Mouse (Mus musculus): ENCODE results near the gene Galm.

The Galm gene

GRCm38 (mm10) chr17:80128476-80128990, 1.3 kb downstream of the Galm start:
- DNase-seq (ENCODE audit: low read depth, low spot score) = no peak

GRCm38 (mm10) chr17:80129387-80129786, 2.1 kb downstream of the Galm start:
- DNase-seq (ENCODE audit: low read depth, low spot score) = no peak

GRCm38 (mm10) chr17:80130718-80131430, 3.6 kb downstream of the Galm start:
- no peak for DNase-seq (ENCODE audit: low read depth, low spot score)

- DNase-seq (ENCODE audit: low read depth, low spot score) = no peak
These were observed 4.1 kb downstream of the Galm start for GRCm38 (mm10) chr17:80131431-80131766.

GRCm38 (mm10) chr17:80131838-80132237, 4.6 kb downstream of the Galm start:
- no peak for DNase-seq (ENCODE audit: low read depth, low spot score)

GRCm38 (mm10) chr17:80132502-80132901, 5.2 kb downstream of the Galm start:
- no peak for DNase-seq (ENCODE audit: low read depth, low spot score)

- peak; percentile 26 for DNase-seq (ENCODE audit: low read depth, low spot score)
These were observed 11.3 kb downstream of the Galm start for GRCm38 (mm10) chr17:80138434-80139162.

- no peak for DNase-seq (ENCODE audit: low read depth, low spot score)
These were observed 12.6 kb downstream of the Galm start for GRCm38 (mm10) chr17:80139753-80140444.

- DNase-seq (ENCODE audit: low read depth, low spot score) = no peak
These were observed 16.4 kb downstream of the Galm start for GRCm38 (mm10) chr17:80143478-80144232.

- no peak for DNase-seq (ENCODE audit: low read depth, low spot score)
These were observed 17.9 kb downstream of the Galm start for GRCm38 (mm10) chr17:80145210-80145609.

- no peak for DNase-seq (ENCODE audit: low read depth, low spot score)
These were observed 18.5 kb downstream of the Galm start for GRCm38 (mm10) chr17:80145771-80146170.

GRCm38 (mm10) chr17:80148053-80148994, 21.1 kb downstream of the Galm start:
- no peak for DNase-seq (ENCODE audit: low read depth, low spot score)

- no peak for DNase-seq (ENCODE audit: low read depth, low spot score)
These were observed 21.7 kb downstream of the Galm start for GRCm38 (mm10) chr17:80148995-80149388.

GRCm38 (mm10) chr17:80151353-80151752, 24.1 kb downstream of the Galm start:
- no peak for DNase-seq (ENCODE audit: low read depth, low spot score)

GRCm38 (mm10) chr17:80152767-80153630, 25.7 kb downstream of the Galm start:
- DNase-seq (ENCODE audit: low read depth, low spot score) = no peak

- DNase-seq (ENCODE audit: low read depth, low spot score) = no peak
These were observed 26.4 kb downstream of the Galm start for GRCm38 (mm10) chr17:80153631-80154030.

GRCm38 (mm10) chr17:80156905-80157304, 29.6 kb downstream of the Galm start:
- no peak for DNase-seq (ENCODE audit: low read depth, low spot score)

GRCm38 (mm10) chr17:80157489-80157888, 30.2 kb downstream of the Galm start:
- no peak for DNase-seq (ENCODE audit: low read depth, low spot score)

GRCm38 (mm10) chr17:80160454-80160853, 33.2 kb downstream of the Galm start:
- peak; percentile 79 for DNase-seq (ENCODE audit: low read depth, low spot score)

GRCm38 (mm10) chr17:80163991-80164390, 36.7 kb downstream of the Galm start:
- no peak for DNase-seq (ENCODE audit: low read depth, low spot score)
